Comparison of ENCODE assay signal across 8 mouse cellular contexts in genomic region chr7:135641698-135642507, GRCm38 (mm10).
DNase-seq lines count a peak whose midpoint lies in the region; ATAC-seq lines count a peak whose summit lies in the region.

No protein-coding gene starts in this region.

- DNase-seq in kidney, adult 18-20 months: peak; percentile 18
- DNase-seq in kidney, adult 11 months: no peak
- peak; percentile 45 for DNase-seq in Muller cell, postnatal 12 days (ENCODE audit: inconsistent ontology term)
- peak; percentile 51 to 77 for DNase-seq in cerebellum, postnatal 36 days
- DNase-seq in left cerebral cortex, adult 8-10 months (ENCODE audit: low spot score in 2 of 2): peak; percentile 31 to 70
- no peak for DNase-seq in MN1 (ENCODE audit: low spot score)

- peak; percentile 38 for ATAC-seq in granulocyte monocyte progenitor cell, adult 5-6 weeks (replicated peaks; ENCODE audit: poor library complexity, severe bottlenecking)
- ATAC-seq in monocyte, adult 5-6 weeks (replicated peaks; ENCODE audit: insufficient number of reproducible peaks, low FRiP score, low TSS enrichment, poor library complexity, severe bottlenecking): peak; percentile 59; the same call in 1 of the 2 replicates

Comparison
In these comparisons a context has a peak if more than half of its experiments do, and no peak if none do; other contexts are left out.
1. DNase-seq: peak in kidney, adult 18-20 months (single experiment), Muller cell, postnatal 12 days (single experiment), cerebellum, postnatal 36 days (2 of 2) and left cerebral cortex, adult 8-10 months (2 of 2); none in kidney, adult 11 months (single experiment) and MN1 (single experiment).